Mouse (Mus musculus) kidney, postnatal 25 days (tissue): Measurements from ENCODE around the gene Zfp442.
"Not testable (repeated sequence)": the region's sequence is repeated elsewhere in the genome, so short reads cannot be mapped to it uniquely, and the experiment has no call there.

Experiments
- DNase-seq, 2 experiments: peaks; one replicate each; pipeline ENCODE4 v3.0.0; 2021; ENCODE audit warnings: mixed read lengths in 2 of 2

Zfp442 gene

GRCm38 (mm10) chr2:150451180-150451919 is at the start of gene Zfp442:
Gene Zfp442, minus strand, starts transcription at chr2:150451486.
- DNase-seq: peak; percentile 78 to 85

GRCm38 (mm10) chr2:150500124-150500973 is 49.1 kb upstream of the Zfp442 start:
- not testable (repeated sequence) for DNase-seq

GRCm38 (mm10) chr2:150493031-150493430 is 41.7 kb upstream of the Zfp442 start:
- DNase-seq: no peak

GRCm38 (mm10) chr2:150484939-150485778 is 33.9 kb upstream of the Zfp442 start, which contains the start of gene Zfp345:
Gene Zfp345, minus strand, starts transcription at chr2:150485091.
- DNase-seq: not testable (repeated sequence)

GRCm38 (mm10) chr2:150439084-150439483 is 12.2 kb downstream of the Zfp442 start:
- DNase-seq: not testable (repeated sequence)

GRCm38 (mm10) chr2:150412146-150412545 is 39.1 kb downstream of the Zfp442 start:
- not testable (repeated sequence) for DNase-seq

- DNase-seq: no peak
Measured at GRCm38 (mm10) chr2:150390198-150390597, 61.1 kb downstream of the Zfp442 start.

- not testable (repeated sequence) for DNase-seq
Measured at GRCm38 (mm10) chr2:150385553-150386106, 65.7 kb downstream of the Zfp442 start.

GRCm38 (mm10) chr2:150362878-150363229 is 88.4 kb downstream of the Zfp442 start:
- DNase-seq: no peak

- peak; percentile 94 for DNase-seq
Measured at GRCm38 (mm10) chr2:150362113-150362877, 89.0 kb downstream of the Zfp442 start, which contains the start of gene 3300002I08Rik. Gene 3300002I08Rik, minus strand, starts transcription at chr2:150362765.
